Mouse (Mus musculus) limb, embryonic 14.5 days (tissue): Measurements from ENCODE around the gene Elmod3. TPM values are rescaled to one million over a fixed set of nuclear protein-coding genes. Genes with fewer than 3 reads are reported as not detected.

Experiments
- ATAC-seq: fragments of 200-750 bp; cut with Nextera tagmentation; 2 replicates; pipeline ENCODE4 v1.8.0; 2017; ENCODE audit warnings: low read depth, moderate number of reproducible peaks, moderate TSS enrichment; ENCODE audit not compliant: low FRiP score
- DNase-seq: peaks from one replicate; pipeline ENCODE4 v3.0.0-alpha.2; 2015; ENCODE audit warnings: low spot score
- H3K27ac ChIP-seq: fragments of 300-500 bp; sonication (generic); replicated peaks from 2 replicates; pipeline ENCODE4 v1.5.1; 2014; ENCODE audit warnings: low read depth, mild to moderate bottlenecking, low read length, moderate library complexity, mixed read lengths
- H3K27me3 ChIP-seq: fragments of 300-500 bp; sonication (generic); 2 replicates; pipeline ENCODE4 v1.6.1; 2014; ENCODE audit warnings: low read length, mixed read lengths; ENCODE audit not compliant: control insufficient read depth, insufficient read depth
- H3K36me3 ChIP-seq: fragments of 300-500 bp; sonication (generic); 2 replicates; pipeline ENCODE4 v1.6.1; 2014; ENCODE audit warnings: mild to moderate bottlenecking, low read length, moderate library complexity, mixed read lengths; ENCODE audit not compliant: control insufficient read depth, insufficient read depth
- H3K4me1 ChIP-seq: fragments of 300-500 bp; sonication (generic); 2 replicates; pipeline ENCODE4 v1.6.1; 2014; ENCODE audit warnings: antibody characterized with exemption, low read length, mixed read lengths; ENCODE audit not compliant: control insufficient read depth, insufficient read depth
- H3K4me2 ChIP-seq: fragments of 300-500 bp; sonication (generic); replicated peaks from 2 replicates; pipeline ENCODE4 v1.6.1; 2014; ENCODE audit warnings: low read depth, mild to moderate bottlenecking, low read length, moderate library complexity; ENCODE audit not compliant: severe bottlenecking
- H3K4me3 ChIP-seq: fragments of 300-500 bp; sonication (generic); replicated peaks from 2 replicates; pipeline ENCODE4 v1.5.1; 2014; ENCODE audit warnings: low read length
- H3K9ac ChIP-seq: fragments of 300-500 bp; sonication (generic); 2 replicates; pipeline ENCODE4 v1.6.1; 2014; ENCODE audit warnings: mild to moderate bottlenecking, low read depth, low read length, moderate library complexity; ENCODE audit not compliant: severe bottlenecking
- H3K9me3 ChIP-seq: fragments of 300-500 bp; sonication (generic); 2 replicates; pipeline ENCODE4 v1.6.1; 2016; ENCODE audit warnings: low read length; ENCODE audit not compliant: control insufficient read depth
- POLR2A ChIP-seq: fragments of 200-500 bp; IDR thresholded peaks from 2 replicates; pipeline ENCODE4 v1.8.0; 2012; ENCODE audit warnings: inconsistent platforms, mild to moderate bottlenecking, moderate library complexity, borderline replicate concordance; ENCODE audit not compliant: insufficient read depth, insufficient read length; ENCODE audit errors: extremely low read depth
- WGBS: fragments of 180-500 bp; shearing (Covaris S2); extraction: QIAGEN DNeasy Blood & Tissue Kit; methylation state at CpG from one replicate; pipeline ENCODE4 v1.1.7; 2014; 5-methylcytosine and 5-hydroxymethylcytosine counted together
- polyA plus RNA-seq, 2 experiments: library from polyadenylated mRNA; depleted of rRNA in 1 of 2; stranded (reverse) in 1 of 2; unstranded in 1 of 2; fragments of >200 nt; fragmentation: Nextera tagmentation in 1 of 2; extraction: Ambion mirVana in 1 of 2; gene quantifications; 2 replicates each; pipeline versions ENCODE4 v1.2.1 to v1.2.3; 2012 to 2014

Elmod3 gene
- polyA plus RNA-seq, 2 experiments = 13.7 to 19.4 TPM

GRCm38 (mm10) chr6:72630370-72630769 is 32.2 kb upstream of the Elmod3 start:
- H3K4me1 ChIP-seq = no peaks in the 10 kb centered on the region
- H3K27me3 ChIP-seq = no peaks in the 10 kb centered on the region
- no peak for ATAC-seq
- peaks cover 85% of the 10 kb centered on the region for H3K36me3 ChIP-seq
- H3K9me3 ChIP-seq = no peaks in the 10 kb centered on the region
- H3K9ac ChIP-seq = no peak overlapping the region
- no peak overlapping the region for H3K4me2 ChIP-seq
- DNase-seq = no peak
- no peak for TF ChIP-seq POLR2A
- no peak overlapping the region for H3K27ac ChIP-seq
- WGBS = 97% methylated on average over 2 of the region's 2 CpGs
- H3K4me3 ChIP-seq = no peak overlapping the region

- H3K4me2 ChIP-seq = no peak overlapping the region
- no peak for ATAC-seq
- no peak overlapping the region for H3K9ac ChIP-seq
- 93% methylated on average over 16 of the region's 16 CpGs for WGBS
- H3K4me1 ChIP-seq = no peaks in the 10 kb centered on the region
- peaks cover 64% of the 10 kb centered on the region for H3K36me3 ChIP-seq
- no peaks in the 10 kb centered on the region for H3K9me3 ChIP-seq
- DNase-seq = no peak
- no peak overlapping the region for H3K4me3 ChIP-seq
- no peak overlapping the region for H3K27ac ChIP-seq
- H3K27me3 ChIP-seq = no peaks in the 10 kb centered on the region
- TF ChIP-seq POLR2A = no peak
Observed at GRCm38 (mm10) chr6:72627276-72627675, 29.1 kb upstream of the Elmod3 start.

- Histone ChIP-seq H3K4me2 (no peak overlapping the region), H3K36me3 (peaks cover 55% of the 10 kb centered on the region), H3K9ac (no peak overlapping the region), H3K27ac (no peak overlapping the region), H3K27me3 (no peaks in the 10 kb centered on the region), H3K4me1 (no peaks in the 10 kb centered on the region), H3K9me3 (no peaks in the 10 kb centered on the region), H3K4me3 (no peak overlapping the region)
- DNase-seq (no peak), ATAC-seq (no peak)
- no peak for TF ChIP-seq POLR2A
- WGBS = 85% methylated on average over 7 of the region's 7 CpGs
Observed at GRCm38 (mm10) chr6:72626391-72626790, 28.2 kb upstream of the Elmod3 start.

GRCm38 (mm10) chr6:72623661-72624402 is 25.6 kb upstream of the Elmod3 start:
- no peak for TF ChIP-seq POLR2A
- Histone ChIP-seq H3K27me3 (no peaks in the 10 kb centered on the region), H3K27ac (no peak overlapping the region)

GRCm38 (mm10) chr6:72622917-72623316 is 24.7 kb upstream of the Elmod3 start:
- no peak for TF ChIP-seq POLR2A

More at GRCm38 (mm10) chr6:72623661-72624402, 25.6 kb upstream of the Elmod3 start:
- Histone ChIP-seq H3K9me3 (no peaks in the 10 kb centered on the region), H3K4me1 (no peaks in the 10 kb centered on the region), H3K9ac (no peak overlapping the region), H3K4me3 (no peak overlapping the region), H3K4me2 (no peak overlapping the region), H3K36me3 (peaks cover 29% of the 10 kb centered on the region)
- 89% methylated on average over 8 of the region's 8 CpGs for WGBS
- DNase-seq (no peak), ATAC-seq (0 out of 2 replicates have a peak, but pooled peaks have one; percentile 30)

More at GRCm38 (mm10) chr6:72622917-72623316, 24.7 kb upstream of the Elmod3 start:
- WGBS = 42% methylated on average over 3 of the region's 3 CpGs
- no peak overlapping the region for H3K4me2 ChIP-seq
- DNase-seq (no peak), ATAC-seq (no peak)
- H3K36me3 ChIP-seq = peaks cover 27% of the 10 kb centered on the region
- H3K9ac ChIP-seq = no peak overlapping the region
- no peak overlapping the region for H3K4me3 ChIP-seq
- H3K4me1 ChIP-seq = no peaks in the 10 kb centered on the region
- no peaks in the 10 kb centered on the region for H3K9me3 ChIP-seq
- no peak overlapping the region for H3K27ac ChIP-seq
- no peaks in the 10 kb centered on the region for H3K27me3 ChIP-seq
